ENCODE assay signal across 8 mouse cellular contexts in genomic region chr14:74990504-74990903, GRCm38 (mm10). TPM values are rescaled to one million over a fixed set of nuclear protein-coding genes. Genes with fewer than 3 reads are reported as not detected.
A peak's percentile ranks its signal among the peaks of the same experiment; 100 is the strongest.
DNase-seq lines count a peak whose midpoint lies in the region; ATAC-seq and TF ChIP-seq lines count a peak whose summit lies in the region.

No protein-coding gene starts in this region.

- peak; percentile 74 for DNase-seq in heart, adult 8-10 months (ENCODE audit: low spot score)
- DNase-seq in heart, postnatal 25 days (ENCODE audit: low spot score): no peak
- DNase-seq in thymus, postnatal 0 days (ENCODE audit: low spot score): peak; percentile 82
- DNase-seq in thymus, postnatal 25 days: no peak
- peak; percentile 86 for DNase-seq in embryo, embryonic 11 days
- DNase-seq in large intestine, adult 2 months (ENCODE audit: low read depth, low spot score): peak; percentile 44
- no peak for DNase-seq in stomach, postnatal 0 days (ENCODE audit: low spot score)
- no peak for DNase-seq in frontal cortex, postnatal 14 days (ENCODE audit: low spot score in 2 of 2)

- TF ChIP-seq CTCF in stomach, postnatal 0 days (IDR thresholded peaks at IDR 0.05; ENCODE audit: low read depth): peak; percentile 83

- no peak for TF ChIP-seq EP300 in stomach, postnatal 0 days (optimal IDR thresholded peaks at IDR 0.05)

- intact Hi-C loops in heart, postnatal 25 days (cut with DNase I): loop anchor here (1.0 kb wide), 1 partner anchor 226 kb away; no protein-coding TSS in a partner anchor

- no peak overlapping the region for H3K4me2 ChIP-seq in stomach, postnatal 0 days (replicated peaks; ENCODE audit: low read depth)

- H3K36me3 ChIP-seq in stomach, postnatal 0 days (ENCODE audit: control insufficient read depth, insufficient read depth, low read length): no peaks in the 10 kb centered on the region

- H3K27ac ChIP-seq in stomach, postnatal 0 days (replicated peaks): no peak overlapping the region

- 0 out of 2 replicates have a peak, but pooled peaks have one; percentile 60 for ATAC-seq in stomach, postnatal 0 days (ENCODE audit: low FRiP score, low TSS enrichment)

- no peaks in the 10 kb centered on the region for H3K27me3 ChIP-seq in stomach, postnatal 0 days (ENCODE audit: control insufficient read depth, insufficient read depth, low read length)

- 0% methylated on average over 1 of the region's 1 CpGs for WGBS in large intestine, adult 2 months
- WGBS in stomach, postnatal 0 days: 3% methylated on average over 1 of the region's 1 CpGs

- H3K4me3 ChIP-seq in stomach, postnatal 0 days (ENCODE audit: low read depth, low read length): no peak overlapping the region

- H3K4me1 ChIP-seq in stomach, postnatal 0 days (replicated peaks; ENCODE audit: control insufficient read depth, insufficient read depth): no peaks in the 10 kb centered on the region

- H3K9me3 ChIP-seq in stomach, postnatal 0 days (ENCODE audit: control insufficient read depth, low read length): no peaks in the 10 kb centered on the region

- H3K9ac ChIP-seq in stomach, postnatal 0 days (ENCODE audit: low read length): no peak overlapping the region

RNA-seq across cellular contexts. Expression of gene Rubcnl, which starts 25.3 kb away (rescaled TPM):
- 1 to 10 TPM in 2 of 4 experiments, under 1 TPM in 2; 0.69 to 1.3 (median 0.99) TPM for total RNA-seq in heart, adult 8-10 months (2022)
- 1 to 10 TPM in 1 of 2 experiments, under 1 TPM in 1; 0.49 to 1.1 TPM for total RNA-seq in heart, postnatal 25 days (2021)
- 1.5 TPM in 2 replicates for polyA plus RNA-seq in thymus, postnatal 0 days (2015; fragmentation: Nextera tagmentation; extraction: Ambion mirVana)
- polyA plus RNA-seq in large intestine, adult 2 months (2012; rRNA removed): 2.2 and 2.6 TPM in 2 replicates
- polyA plus RNA-seq in stomach, postnatal 0 days (2015; fragmentation: Nextera tagmentation; extraction: Ambion mirVana): 0.23 and 0.27 TPM in 2 replicates

RNA-seq across cellular contexts. Expression of gene Lrch1, which starts 42.8 kb away (rescaled TPM):
- 10 to 100 TPM; 13.3 to 14.7 (median 14.6) TPM for total RNA-seq in heart, adult 8-10 months (2022)
- total RNA-seq in heart, postnatal 25 days (2021): 10 to 100 TPM; 16.8 to 17.9 TPM
- polyA plus RNA-seq in thymus, postnatal 0 days (2015; fragmentation: Nextera tagmentation; extraction: Ambion mirVana): 25.1 and 25.5 TPM in 2 replicates
- 6.5 and 10.0 TPM in 2 replicates for polyA plus RNA-seq in large intestine, adult 2 months (2012; rRNA removed)
- polyA plus RNA-seq in stomach, postnatal 0 days (2015; fragmentation: Nextera tagmentation; extraction: Ambion mirVana): 11.7 and 11.8 TPM in 2 replicates

Comparison
In these comparisons a context has a peak if more than half of its experiments do, and no peak if none do; other contexts are left out.
1. DNase-seq: peak in heart, adult 8-10 months (single experiment), thymus, postnatal 0 days (single experiment), embryo, embryonic 11 days (single experiment) and large intestine, adult 2 months (single experiment); none in heart, postnatal 25 days (single experiment), thymus, postnatal 25 days (single experiment), stomach, postnatal 0 days (single experiment) and frontal cortex, postnatal 14 days (0 of 2).